In genomic region chr17:35697429-35697758, GRCm38 (mm10) we compare ENCODE assay signal across 10 mouse cellular contexts. TPM values are rescaled to one million over a fixed set of nuclear protein-coding genes. Genes with fewer than 3 reads are reported as not detected.
A peak's percentile ranks its signal among the peaks of the same experiment; 100 is the strongest.
DNase-seq lines count a peak whose midpoint lies in the region; ATAC-seq lines count a peak whose summit lies in the region.
"Had no signal": no experiment of that assay in that cellular context is flagged by ENCODE, and none has a peak within 500 bp of the region (broad histone marks: within the 10 kb centered on the region; RNA-seq: fewer than 3 reads in every experiment).

No protein-coding gene starts in this region.

- peak overlapping the region; percentile 30 for H3K4me3 ChIP-seq in lung, embryonic 15.5 days
- peak overlapping the region; percentile 44 for H3K4me3 ChIP-seq in intestine, embryonic 16.5 days (ENCODE audit: low read length)
- peak overlapping the region; percentile 33 for H3K4me3 ChIP-seq in stomach, embryonic 14.5 days (ENCODE audit: low read depth, low read length)

- no peaks in the 10 kb centered on the region for H3K9me3 ChIP-seq in lung, embryonic 15.5 days
- H3K9me3 ChIP-seq in intestine, embryonic 16.5 days (ENCODE audit: control insufficient read depth, low read length): no peaks in the 10 kb centered on the region
- H3K9me3 ChIP-seq in stomach, embryonic 14.5 days (ENCODE audit: control insufficient read depth, low read depth, low read length): no peaks in the 10 kb centered on the region

- peaks cover 48% of the 10 kb centered on the region for H3K4me1 ChIP-seq in lung, embryonic 15.5 days
- peaks cover 42% of the 10 kb centered on the region for H3K4me1 ChIP-seq in intestine, embryonic 16.5 days (ENCODE audit: control insufficient read depth, insufficient read depth, low read length)
- H3K4me1 ChIP-seq in stomach, embryonic 14.5 days (ENCODE audit: control insufficient read depth, insufficient read depth, low read length): peaks cover 31% of the 10 kb centered on the region

- peak; percentile 42 for DNase-seq in cerebellum, adult 8-10 months
- no peak for DNase-seq in cerebellum, adult 11-12 months
- DNase-seq in lung, postnatal 10 days: no peak

- H3K27me3 ChIP-seq in lung, embryonic 15.5 days: no peaks in the 10 kb centered on the region
- H3K27me3 ChIP-seq in intestine, embryonic 16.5 days (replicated peaks; ENCODE audit: control insufficient read depth, insufficient read depth, low read length): no peaks in the 10 kb centered on the region
- no peaks in the 10 kb centered on the region for H3K27me3 ChIP-seq in stomach, embryonic 14.5 days (ENCODE audit: control insufficient read depth, insufficient read depth, low read length)

- H3K9ac ChIP-seq in lung, embryonic 15.5 days: 0 out of 2 replicates have a peak overlapping the region, but pooled peaks have one; percentile 38
- H3K9ac ChIP-seq in intestine, embryonic 16.5 days (ENCODE audit: low read depth, low read length): peak overlapping the region; percentile 53
- H3K9ac ChIP-seq in stomach, embryonic 14.5 days (replicated peaks; ENCODE audit: low read depth, low read length): peak overlapping the region; percentile 61

- H3K27ac ChIP-seq in lung, embryonic 15.5 days: peak overlapping the region; percentile 81
- peak overlapping the region; percentile 80 for H3K27ac ChIP-seq in intestine, embryonic 16.5 days (ENCODE audit: low read length)
- H3K27ac ChIP-seq in stomach, embryonic 14.5 days (ENCODE audit: low read length): peak overlapping the region; percentile 90

- ATAC-seq in lung, embryonic 15.5 days (ENCODE audit: borderline replicate concordance, extremely low read depth, low FRiP score, low TSS enrichment): no peak
- no peak for ATAC-seq in intestine, embryonic 16.5 days
- ATAC-seq in stomach, embryonic 14.5 days (ENCODE audit: insufficient number of reproducible peaks, insufficient read depth, low FRiP score, low read depth): no peak
- no peak for ATAC-seq in megakaryocyte, adult 5-6 weeks (ENCODE audit: poor library complexity, severe bottlenecking)
- no peak for ATAC-seq in CD4-positive, CD25-positive, alpha-beta regulatory T cell, adult 4 months

- H3K36me3 ChIP-seq in lung, embryonic 15.5 days: peaks cover 22% of the 10 kb centered on the region; the same call in 1 of the 2 replicates
- peaks cover 16% of the 10 kb centered on the region; the same call in 1 of the 2 replicates for H3K36me3 ChIP-seq in intestine, embryonic 16.5 days (ENCODE audit: control insufficient read depth, insufficient read depth, low read length)
- H3K36me3 ChIP-seq in stomach, embryonic 14.5 days (ENCODE audit: control insufficient read depth, insufficient read depth, low read length): peaks cover 15% of the 10 kb centered on the region

- 25% methylated on average over 1 of the region's 1 CpGs for WGBS in lung, embryonic 15.5 days
- WGBS in intestine, embryonic 16.5 days: 16% methylated on average over 1 of the region's 1 CpGs
- 28% methylated on average over 1 of the region's 1 CpGs for WGBS in stomach, embryonic 14.5 days

- peak overlapping the region; percentile 54 for H3K4me2 ChIP-seq in lung, embryonic 15.5 days
- peak overlapping the region; percentile 80 for H3K4me2 ChIP-seq in intestine, embryonic 16.5 days (ENCODE audit: low read depth, low read length)
- H3K4me2 ChIP-seq in stomach, embryonic 14.5 days (replicated peaks; ENCODE audit: low read depth, low read length): peak overlapping the region; percentile 79

RNA-seq across cellular contexts. Expression of gene Ddr1, which starts 7.0 kb away (rescaled TPM):
- 46.8 and 51.9 TPM in 2 replicates for polyA plus RNA-seq in lung, embryonic 15.5 days (2015; fragmentation: Nextera tagmentation; extraction: Ambion mirVana)
- 54.1 and 57.1 TPM in 2 replicates for polyA plus RNA-seq in intestine, embryonic 16.5 days (2015; fragmentation: Nextera tagmentation; extraction: Ambion mirVana)
- polyA plus RNA-seq in stomach, embryonic 14.5 days (2014; fragmentation: Nextera tagmentation; extraction: Ambion mirVana): 50.4 and 50.6 TPM in 2 replicates
- 0.91 and 1.0 TPM in 2 replicates for total RNA-seq in megakaryocyte, adult 5-6 weeks (2015)
- total RNA-seq in megakaryocyte, adult 5-6 weeks (2017): 0.49 and 1.0 TPM in 2 replicates
- polyA plus RNA-seq in CD4-positive, CD25-positive, alpha-beta regulatory T cell, adult 4 months (2017; shearing (Covaris generic)): under 1 TPM; 0.65 TPM

RNA-seq across cellular contexts. Expression of gene Gtf2h4, which starts 23.9 kb away (rescaled TPM):
- polyA plus RNA-seq in lung, embryonic 15.5 days (2015; fragmentation: Nextera tagmentation; extraction: Ambion mirVana): 48.8 and 49.9 TPM in 2 replicates
- 41.9 and 45.1 TPM in 2 replicates for polyA plus RNA-seq in intestine, embryonic 16.5 days (2015; fragmentation: Nextera tagmentation; extraction: Ambion mirVana)
- 40.1 and 42.7 TPM in 2 replicates for polyA plus RNA-seq in stomach, embryonic 14.5 days (2014; fragmentation: Nextera tagmentation; extraction: Ambion mirVana)
- total RNA-seq in megakaryocyte, adult 5-6 weeks (2015): 13.4 and 15.1 TPM in 2 replicates
- total RNA-seq in megakaryocyte, adult 5-6 weeks (2017): 10.6 and 14.9 TPM in 2 replicates
- polyA plus RNA-seq in CD4-positive, CD25-positive, alpha-beta regulatory T cell, adult 4 months (2017; shearing (Covaris generic)): 10 to 100 TPM; 28.3 to 37.7 TPM

RNA-seq across cellular contexts. Expression of gene Vars2, which starts 30.0 kb away (rescaled TPM):
- polyA plus RNA-seq in lung, embryonic 15.5 days (2015; fragmentation: Nextera tagmentation; extraction: Ambion mirVana): 20.7 and 22.4 TPM in 2 replicates
- polyA plus RNA-seq in intestine, embryonic 16.5 days (2015; fragmentation: Nextera tagmentation; extraction: Ambion mirVana): 19.3 and 22.8 TPM in 2 replicates
- polyA plus RNA-seq in stomach, embryonic 14.5 days (2014; fragmentation: Nextera tagmentation; extraction: Ambion mirVana): 14.0 and 18.7 TPM in 2 replicates
- total RNA-seq in megakaryocyte, adult 5-6 weeks (2015): 2.1 and 5.3 TPM in 2 replicates
- 3.3 and 16.9 TPM in 2 replicates for total RNA-seq in megakaryocyte, adult 5-6 weeks (2017)
- 10 to 100 TPM; 11.1 to 15.2 TPM for polyA plus RNA-seq in CD4-positive, CD25-positive, alpha-beta regulatory T cell, adult 4 months (2017; shearing (Covaris generic))

RNA-seq across cellular contexts. Expression of gene Mucl3, which starts 53.9 kb away (rescaled TPM):
- 1.2 and 1.3 TPM in 2 replicates for polyA plus RNA-seq in lung, embryonic 15.5 days (2015; fragmentation: Nextera tagmentation; extraction: Ambion mirVana)
- 0.20 and 0.21 TPM in 2 replicates for polyA plus RNA-seq in intestine, embryonic 16.5 days (2015; fragmentation: Nextera tagmentation; extraction: Ambion mirVana)
- 13.2 and 13.4 TPM in 2 replicates for polyA plus RNA-seq in stomach, embryonic 14.5 days (2014; fragmentation: Nextera tagmentation; extraction: Ambion mirVana)
- not detected in 2 replicates for total RNA-seq in megakaryocyte, adult 5-6 weeks (2015)
- not detected in 2 replicates for total RNA-seq in megakaryocyte, adult 5-6 weeks (2017)
- polyA plus RNA-seq in CD4-positive, CD25-positive, alpha-beta regulatory T cell, adult 4 months (2017; shearing (Covaris generic)): under 1 TPM; 0.16 to 0.46 TPM
- total RNA-seq: liver, adult 2 months had no signal
- polyA plus RNA-seq: frontal cortex, adult 2 months; liver, adult 2 months had no signal

Comparison
In these comparisons a context has a peak if more than half of its experiments do, and no peak if none do; other contexts are left out.
1. RNA of gene Ddr1, which starts 7.0 kb away (polyA plus RNA-seq): 54.1 to 57.1 TPM in intestine, embryonic 16.5 days, 46.8 to 51.9 TPM in lung, embryonic 15.5 days and 50.4 to 50.6 TPM in stomach, embryonic 14.5 days; 0.65 TPM in CD4-positive, CD25-positive, alpha-beta regulatory T cell, adult 4 months; every median in the first group is over 10 times any median in the second.
2. Peak in every context shown above with its lines, with median percentiles within 50 percentile points of each other: H3K27ac ChIP-seq, H3K4me2 ChIP-seq, H3K4me3 ChIP-seq and H3K9ac ChIP-seq.